Comparison of ENCODE assay signal across 11 mouse cellular contexts in the genomic region with DNA sequence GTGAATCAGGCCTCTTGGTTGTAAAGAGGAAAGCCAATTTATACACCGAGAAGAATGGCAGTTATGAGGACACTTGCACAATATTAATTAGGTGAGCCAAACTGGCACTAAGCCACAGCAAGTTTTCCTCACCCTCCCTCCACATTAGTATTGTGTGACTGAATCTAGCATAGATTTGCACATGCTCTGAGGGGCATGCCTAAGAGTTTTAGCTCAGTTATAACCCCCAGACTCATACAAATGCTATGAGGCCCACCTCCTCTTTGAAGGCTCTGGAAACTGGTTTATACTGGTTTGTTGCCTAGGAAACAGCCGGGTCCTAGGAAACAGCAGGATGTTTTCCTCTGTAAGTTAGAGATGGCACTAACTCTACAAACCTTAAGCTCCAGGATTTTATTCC.
DNase-seq lines count a peak whose midpoint lies in the region; ATAC-seq and TF ChIP-seq lines count a peak whose summit lies in the region.
"Had no signal": no experiment of that assay in that cellular context is flagged by ENCODE, and none has a peak within 500 bp of the region (broad histone marks: within the 10 kb centered on the region; RNA-seq: fewer than 3 reads in every experiment).

No protein-coding gene starts in this region.

- no peak for TF ChIP-seq POLR2A in brain, embryonic 14.5 days (IDR thresholded peaks at IDR 0.05; ENCODE audit: borderline replicate concordance, extremely low read depth, insufficient read depth, insufficient read length, poor library complexity, severe bottlenecking)

- H3K36me3 ChIP-seq in hindbrain, embryonic 11.5 days (ENCODE audit: control insufficient read depth, insufficient read depth, low read length) = no peaks in the 10 kb centered on the region
- H3K36me3 ChIP-seq in midbrain, embryonic 12.5 days = no peaks in the 10 kb centered on the region
- H3K36me3 ChIP-seq in kidney, embryonic 16.5 days (ENCODE audit: insufficient read depth, low read length) = no peaks in the 10 kb centered on the region
- no peaks in the 10 kb centered on the region for H3K36me3 ChIP-seq in liver, embryonic 11.5 days (ENCODE audit: control insufficient read depth, insufficient read depth, low read length)
- H3K36me3 ChIP-seq: G1E had no signal

- H3K4me2 ChIP-seq in hindbrain, embryonic 11.5 days (replicated peaks; ENCODE audit: low read depth, low read length) = no peak overlapping the region
- H3K4me2 ChIP-seq in midbrain, embryonic 12.5 days (replicated peaks) = peak overlapping the region; percentile 22; the same call in 1 of the 2 replicates
- H3K4me2 ChIP-seq in kidney, embryonic 16.5 days (replicated peaks; ENCODE audit: low read depth, low read length) = no peak overlapping the region
- no peak overlapping the region for H3K4me2 ChIP-seq in liver, embryonic 11.5 days

- H3K4me1 ChIP-seq in hindbrain, embryonic 11.5 days (replicated peaks; ENCODE audit: control insufficient read depth, insufficient read depth, low read length) = no peaks in the 10 kb centered on the region
- H3K4me1 ChIP-seq in midbrain, embryonic 12.5 days = peaks cover 38% of the 10 kb centered on the region
- H3K4me1 ChIP-seq in kidney, embryonic 16.5 days (ENCODE audit: insufficient read depth, low read length) = no peaks in the 10 kb centered on the region
- no peaks in the 10 kb centered on the region for H3K4me1 ChIP-seq in liver, embryonic 11.5 days (replicated peaks; ENCODE audit: control insufficient read depth, insufficient read depth, low read length)

- no peak overlapping the region for H3K9ac ChIP-seq in hindbrain, embryonic 11.5 days (ENCODE audit: low read depth, low read length)
- H3K9ac ChIP-seq in midbrain, embryonic 12.5 days (replicated peaks) = no peak overlapping the region
- H3K9ac ChIP-seq in kidney, embryonic 16.5 days (replicated peaks; ENCODE audit: low read length) = no peak overlapping the region
- H3K9ac ChIP-seq in liver, embryonic 11.5 days (ENCODE audit: low read depth, low read length) = no peak overlapping the region

- WGBS in hindbrain, embryonic 11.5 days = 46% methylated on average over 2 of the region's 2 CpGs
- WGBS in midbrain, embryonic 12.5 days = 15% methylated on average over 2 of the region's 2 CpGs
- 49% methylated on average over 2 of the region's 2 CpGs for WGBS in kidney, embryonic 16.5 days
- 77% methylated on average over 2 of the region's 2 CpGs for WGBS in liver, embryonic 11.5 days

- no peak overlapping the region for H3K4me3 ChIP-seq in hindbrain, embryonic 11.5 days (ENCODE audit: low read depth, low read length)
- H3K4me3 ChIP-seq in midbrain, embryonic 12.5 days = no peak overlapping the region
- no peak overlapping the region for H3K4me3 ChIP-seq in kidney, embryonic 16.5 days (ENCODE audit: low read length)
- no peak overlapping the region for H3K4me3 ChIP-seq in liver, embryonic 11.5 days (ENCODE audit: low read depth, low read length)
- H3K4me3 ChIP-seq: left cerebral cortex, adult 2 months had no signal

- peak; percentile 23 for DNase-seq in NIH3T3 (ENCODE audit: low read depth)
- DNase-seq in brain, embryonic 14.5 days (ENCODE audit: low read depth) = peak; percentile 86
- DNase-seq in hindbrain, embryonic 11.5 days (ENCODE audit: low spot score) = peak; percentile 46
- no peak for DNase-seq in liver, embryonic 11.5 days (ENCODE audit: low spot score)
- DNase-seq in cerebellum, postnatal 36 days = no peak
- DNase-seq in spleen, postnatal 10 days (ENCODE audit: low spot score in 2 of 2) = no peak

- no peak for TF ChIP-seq CTCF in brain, embryonic 14.5 days (IDR thresholded peaks at IDR 0.05; ENCODE audit: borderline replicate concordance, extremely low read depth, insufficient read depth, insufficient read length)

- no peaks in the 10 kb centered on the region for H3K27me3 ChIP-seq in hindbrain, embryonic 11.5 days (ENCODE audit: control insufficient read depth, insufficient read depth, low read length)
- H3K27me3 ChIP-seq in midbrain, embryonic 12.5 days = no peaks in the 10 kb centered on the region
- no peaks in the 10 kb centered on the region for H3K27me3 ChIP-seq in kidney, embryonic 16.5 days (ENCODE audit: insufficient read depth, low read length)
- no peaks in the 10 kb centered on the region for H3K27me3 ChIP-seq in liver, embryonic 11.5 days (replicated peaks; ENCODE audit: control insufficient read depth, insufficient read depth, low read length)

- no peaks in the 10 kb centered on the region for H3K9me3 ChIP-seq in hindbrain, embryonic 11.5 days (ENCODE audit: control insufficient read depth, low read length)
- no peaks in the 10 kb centered on the region for H3K9me3 ChIP-seq in midbrain, embryonic 12.5 days
- H3K9me3 ChIP-seq in kidney, embryonic 16.5 days (ENCODE audit: low read length) = no peaks in the 10 kb centered on the region
- no peaks in the 10 kb centered on the region for H3K9me3 ChIP-seq in liver, embryonic 11.5 days (ENCODE audit: control insufficient read depth, low read length)
- H3K9me3 ChIP-seq: G1E had no signal

- ATAC-seq in hindbrain, embryonic 11.5 days (ENCODE audit: low FRiP score) = peak; percentile 73
- ATAC-seq in midbrain, embryonic 12.5 days (ENCODE audit: low FRiP score, low read depth) = peak; percentile 88
- no peak for ATAC-seq in kidney, embryonic 16.5 days (ENCODE audit: low FRiP score, low TSS enrichment)
- ATAC-seq in liver, embryonic 11.5 days (replicated peaks; ENCODE audit: low FRiP score) = no peak

- H3K27ac ChIP-seq in hindbrain, embryonic 11.5 days (ENCODE audit: low read depth, low read length) = no peak overlapping the region
- peak overlapping the region; percentile 56 for H3K27ac ChIP-seq in midbrain, embryonic 12.5 days (replicated peaks)
- no peak overlapping the region for H3K27ac ChIP-seq in kidney, embryonic 16.5 days (ENCODE audit: low read length)
- no peak overlapping the region for H3K27ac ChIP-seq in liver, embryonic 11.5 days (ENCODE audit: low read depth, low read length)
- H3K27ac ChIP-seq: kidney, postnatal 0 days; left cerebral cortex, adult 2 months had no signal

Comparison
In these comparisons a context has a peak if more than half of its experiments do, and no peak if none do; other contexts are left out.
1. DNase-seq: peak in NIH3T3 (single experiment), brain, embryonic 14.5 days (single experiment) and hindbrain, embryonic 11.5 days (single experiment); none in liver, embryonic 11.5 days (single experiment), cerebellum, postnatal 36 days (0 of 2) and spleen, postnatal 10 days (0 of 2).
2. ATAC-seq: peak in hindbrain, embryonic 11.5 days (single experiment) and midbrain, embryonic 12.5 days (single experiment); none in kidney, embryonic 16.5 days (single experiment) and liver, embryonic 11.5 days (single experiment).